Mouse (Mus musculus) CD4-positive helper T cell, adult 2 months (primary cell): ENCODE measurements around the gene Mbd3.
"Not testable (repeated sequence)": the region's sequence is repeated elsewhere in the genome, so short reads cannot be mapped to it uniquely, and the experiment has no call there.

ENCODE experiments used
- DNase-seq: peaks from one replicate; pipeline ENCODE4 v3.0.0-alpha.2; 2012; ENCODE audit warnings: low read depth, missing footprints, low spot score

Mbd3 gene

GRCm38 (mm10) chr10:80369995-80370747, 29.2 kb downstream of the Mbd3 start:
- DNase-seq = peak; percentile 42

GRCm38 (mm10) chr10:80368392-80368791, 31.0 kb downstream of the Mbd3 start:
- peak; percentile 50 for DNase-seq

- DNase-seq = peak; percentile 44
Measured at GRCm38 (mm10) chr10:80367954-80368353, 31.4 kb downstream of the Mbd3 start.

- no peak for DNase-seq
Measured at GRCm38 (mm10) chr10:80365736-80366135, 33.6 kb downstream of the Mbd3 start.

GRCm38 (mm10) chr10:80363734-80364133, 35.6 kb downstream of the Mbd3 start:
- no peak for DNase-seq

GRCm38 (mm10) chr10:80357994-80358639, 41.2 kb downstream of the Mbd3 start:
- DNase-seq = no peak

- DNase-seq = no peak
Measured at GRCm38 (mm10) chr10:80357336-80357735, 42.0 kb downstream of the Mbd3 start.

GRCm38 (mm10) chr10:80356737-80357136, 42.6 kb downstream of the Mbd3 start:
- no peak for DNase-seq

- no peak for DNase-seq
Measured at GRCm38 (mm10) chr10:80356001-80356682, 43.2 kb downstream of the Mbd3 start, which contains the start of gene Plk5. TSS of gene Plk5 (plus strand) at chr10:80356459.

- DNase-seq = no peak
Measured at GRCm38 (mm10) chr10:80355431-80355830, 43.9 kb downstream of the Mbd3 start.

GRCm38 (mm10) chr10:80352727-80353126, 46.6 kb downstream of the Mbd3 start:
- no peak for DNase-seq

- DNase-seq = no peak
Measured at GRCm38 (mm10) chr10:80351896-80352295, 47.5 kb downstream of the Mbd3 start.

GRCm38 (mm10) chr10:80350292-80350691, 49.1 kb downstream of the Mbd3 start:
- peak; percentile 79 for DNase-seq

GRCm38 (mm10) chr10:80348981-80349380, 50.4 kb downstream of the Mbd3 start:
- DNase-seq = no peak

GRCm38 (mm10) chr10:80348244-80348781, 51.0 kb downstream of the Mbd3 start, which contains the start of gene Adamtsl5:
TSS of gene Adamtsl5 (minus strand) at chr10:80348412.
- DNase-seq = peak; percentile 83

GRCm38 (mm10) chr10:80347514-80347967, 51.8 kb downstream of the Mbd3 start:
- no peak for DNase-seq

GRCm38 (mm10) chr10:80345929-80346328, 53.4 kb downstream of the Mbd3 start:
- not testable (repeated sequence) for DNase-seq

- DNase-seq = peak; percentile 56
Measured at GRCm38 (mm10) chr10:80345122-80345521, 54.2 kb downstream of the Mbd3 start.

GRCm38 (mm10) chr10:80344131-80344661, 55.2 kb downstream of the Mbd3 start:
- peak; percentile 26 for DNase-seq

- DNase-seq = peak; percentile 36
Measured at GRCm38 (mm10) chr10:80343425-80343895, 55.9 kb downstream of the Mbd3 start.

GRCm38 (mm10) chr10:80342749-80343424, 56.5 kb downstream of the Mbd3 start:
- DNase-seq = peak; percentile 83
